Mouse (Mus musculus) forebrain, embryonic 14.5 days (tissue): ENCODE data around the gene Tmem59. TPM values are rescaled to one million over a fixed set of nuclear protein-coding genes. Genes with fewer than 3 reads are reported as not detected.

Source experiments
- ATAC-seq: fragments of 200-750 bp; cut with Nextera tagmentation; 2 replicates; pipeline ENCODE4 v1.8.0; 2017; ENCODE audit warnings: mild to moderate bottlenecking, moderate library complexity
- DNase-seq: peaks from one replicate; pipeline ENCODE4 v3.0.0-alpha.2; 2015; ENCODE audit warnings: low spot score
- H3K27ac ChIP-seq: fragments of 300-500 bp; sonication (generic); 2 replicates; pipeline ENCODE4 v1.5.1; 2014; ENCODE audit warnings: low read depth, mild to moderate bottlenecking, control low read depth, low read length, moderate library complexity
- H3K27me3 ChIP-seq: fragments of 300-500 bp; sonication (generic); replicated peaks from 2 replicates; pipeline ENCODE4 v1.6.1; 2014; ENCODE audit warnings: low read length, control low read depth, mixed read lengths; ENCODE audit not compliant: control insufficient read depth, insufficient read depth
- H3K36me3 ChIP-seq: fragments of 300-500 bp; sonication (generic); 2 replicates; pipeline ENCODE4 v1.6.1; 2014; ENCODE audit warnings: low read length, control low read depth; ENCODE audit not compliant: control insufficient read depth, insufficient read depth
- H3K4me1 ChIP-seq: fragments of 300-500 bp; sonication (generic); 2 replicates; pipeline ENCODE4 v1.6.1; 2014; ENCODE audit warnings: antibody characterized with exemption, low read length, control low read depth; ENCODE audit not compliant: control insufficient read depth, insufficient read depth
- H3K4me2 ChIP-seq: fragments of 300-500 bp; sonication (generic); 2 replicates; pipeline ENCODE4 v1.6.1; 2014; ENCODE audit warnings: mild to moderate bottlenecking, control low read depth, low read length
- H3K4me3 ChIP-seq: fragments of 300-500 bp; sonication (generic); 2 replicates; pipeline ENCODE4 v1.5.1; 2014; ENCODE audit warnings: low read depth, low read length, control low read depth
- H3K9ac ChIP-seq: fragments of 300-500 bp; sonication (generic); 2 replicates; pipeline ENCODE4 v1.6.1; 2014; ENCODE audit warnings: mild to moderate bottlenecking, low read length, control low read depth, moderate library complexity
- H3K9me3 ChIP-seq: fragments of 300-500 bp; sonication (generic); replicated peaks from 2 replicates; pipeline ENCODE4 v1.6.1; 2016; ENCODE audit warnings: low read length, control low read depth, mixed read lengths; ENCODE audit not compliant: control insufficient read depth
- WGBS: fragments of 180-500 bp; shearing (Covaris S2); extraction: QIAGEN DNeasy Blood & Tissue Kit; methylation state at CpG from one replicate; pipeline ENCODE4 v1.1.7; 2014; 5-methylcytosine and 5-hydroxymethylcytosine counted together
- polyA plus RNA-seq: library from polyadenylated mRNA; unstranded; fragments of >200 nt; fragmentation: Nextera tagmentation; extraction: Ambion mirVana; gene quantifications from 2 replicates; pipeline ENCODE4 v1.2.1, GENCODE M21; 2014

The Tmem59 gene
- 385 and 418 TPM in 2 replicates for polyA plus RNA-seq

DNA sequence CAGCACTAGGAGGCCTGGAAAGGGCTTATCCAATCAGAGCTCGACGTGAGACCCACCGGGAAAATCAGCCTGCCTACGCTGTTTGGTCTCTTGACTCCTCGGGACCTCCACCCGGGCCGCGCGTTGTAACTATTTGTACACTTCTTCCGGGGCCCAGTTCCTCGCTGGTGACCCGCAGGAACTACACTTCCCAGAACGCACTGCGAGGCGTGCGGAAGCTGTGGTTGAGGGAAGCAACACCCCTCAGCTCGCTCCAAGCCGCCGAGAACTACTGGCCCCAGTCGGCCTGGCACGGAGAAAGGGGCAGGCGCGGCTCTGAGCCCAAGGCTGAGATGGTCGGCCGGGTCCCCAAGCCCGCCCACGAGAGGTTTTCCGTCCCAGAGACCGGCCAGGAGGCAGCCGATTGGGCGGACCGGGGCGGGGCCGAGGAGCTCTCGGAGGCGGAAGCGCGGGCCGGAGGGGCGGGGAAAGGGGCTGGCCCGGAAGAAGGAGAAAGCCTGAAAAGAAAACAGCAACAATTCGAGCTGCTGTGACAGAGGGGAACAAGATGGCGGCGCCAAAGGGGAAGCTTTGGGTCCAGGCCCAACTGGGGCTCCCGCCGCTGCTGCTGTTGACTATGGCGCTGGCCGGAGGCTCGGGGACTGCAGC lies at the start of gene Tmem59:
TSS of gene Tmem59 (plus strand) at position 218 of the 648 bp plus-strand sequence.
- Histone ChIP-seq H3K4me1 (peaks cover 18% of the 10 kb centered on the region), H3K4me2 (peak within 1 kb of the TSS; percentile 73), H3K9me3 (no peaks in the 10 kb centered on the region), H3K4me3 (peak within 1 kb of the TSS; percentile 91), H3K27me3 (no peaks in the 10 kb centered on the region), H3K9ac (peak within 1 kb of the TSS; percentile 87), H3K36me3 (peaks cover 17% of the 10 kb centered on the region), H3K27ac (peak within 1 kb of the TSS; percentile 95)
- DNase-seq = peak; percentile 96
- WGBS = under 1% methylated on average over 49 of the region's 49 CpGs
- ATAC-seq = peak; percentile 95

DNA sequence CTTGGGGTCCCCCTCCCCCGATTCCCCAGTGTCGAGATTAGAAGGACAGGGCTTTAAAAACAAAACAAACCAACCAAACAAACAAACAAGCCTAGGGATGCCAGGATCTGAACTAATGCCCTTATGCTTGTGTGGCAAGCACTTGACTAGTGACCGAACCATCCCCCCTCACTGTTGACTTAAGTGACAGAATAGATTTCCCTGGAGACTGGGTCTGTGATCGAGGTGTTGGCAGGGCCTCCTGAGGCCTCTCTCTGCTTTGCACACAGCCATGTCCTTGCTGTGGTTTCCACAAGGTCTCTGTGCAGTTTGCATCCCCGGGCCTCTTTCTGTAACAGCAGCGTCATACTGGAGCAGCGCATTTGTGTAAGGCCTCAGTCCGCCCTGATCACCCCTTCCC lies 48.8 kb upstream of the Tmem59 start:
- ATAC-seq (no peak), DNase-seq (no peak)
- H3K4me1 ChIP-seq = peaks cover 16% of the 10 kb centered on the region
- no peak overlapping the region for H3K27ac ChIP-seq
- no peak overlapping the region for H3K4me2 ChIP-seq
- H3K9me3 ChIP-seq = no peaks in the 10 kb centered on the region
- 65% methylated on average over 8 of the region's 8 CpGs for WGBS
- no peaks in the 10 kb centered on the region for H3K36me3 ChIP-seq
- no peak overlapping the region for H3K4me3 ChIP-seq
- H3K9ac ChIP-seq = no peak overlapping the region
- H3K27me3 ChIP-seq = no peaks in the 10 kb centered on the region

DNA sequence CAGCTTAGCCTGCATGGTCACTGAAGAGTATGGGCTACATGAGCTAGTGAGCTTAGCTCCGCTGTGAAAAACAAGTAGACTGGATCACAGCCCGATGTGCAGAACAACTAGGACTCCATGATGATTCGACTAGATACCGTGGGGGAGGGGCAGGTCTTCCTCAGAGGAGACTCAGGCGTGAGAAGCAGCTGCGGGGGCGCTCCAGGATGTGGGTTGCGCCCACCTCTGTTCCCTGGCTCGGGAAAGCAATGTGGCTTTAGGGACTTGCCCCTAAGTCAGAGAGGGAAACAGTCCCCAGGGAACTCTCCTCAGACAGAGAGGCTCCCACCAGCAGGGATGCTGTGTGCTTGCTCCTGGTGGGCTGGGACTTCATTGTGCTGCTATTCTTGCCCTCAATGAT lies 47.7 kb upstream of the Tmem59 start:
- 13% methylated on average over 9 of the region's 9 CpGs for WGBS

DNA sequence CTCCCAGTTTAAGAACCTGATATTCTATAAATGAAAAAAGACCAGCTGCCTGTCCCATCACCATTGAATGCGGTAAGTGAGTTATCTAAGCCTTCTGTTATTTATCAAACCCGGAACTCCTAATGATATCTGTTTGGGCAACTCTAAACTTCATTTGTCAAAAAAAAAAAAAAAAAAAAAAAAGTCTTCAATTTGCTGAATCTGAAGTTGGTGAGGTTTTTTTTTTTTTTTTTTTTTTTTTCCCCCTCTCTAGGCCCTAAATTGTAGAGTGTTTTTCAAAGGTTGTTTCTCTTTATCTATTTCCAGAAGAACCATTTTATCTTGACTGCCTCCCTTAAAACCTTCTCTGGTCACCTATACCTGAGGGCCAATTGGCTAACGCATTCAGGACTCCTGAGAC lies 43.3 kb upstream of the Tmem59 start:
- no peaks in the 10 kb centered on the region for H3K27me3 ChIP-seq
- no peak overlapping the region for H3K4me3 ChIP-seq
- no peak overlapping the region for H3K27ac ChIP-seq
- no peaks in the 10 kb centered on the region for H3K36me3 ChIP-seq
- H3K4me1 ChIP-seq = peaks cover 21% of the 10 kb centered on the region
- no peaks in the 10 kb centered on the region for H3K9me3 ChIP-seq
- no peak for DNase-seq
- ATAC-seq = no peak
- H3K4me2 ChIP-seq = no peak overlapping the region
- 95% methylated on average over 3 of the region's 3 CpGs for WGBS
- H3K9ac ChIP-seq = no peak overlapping the region

More for the DNA sequence above, 47.7 kb upstream of the Tmem59 start:
- H3K4me3 ChIP-seq = no peak overlapping the region
- no peak overlapping the region for H3K4me2 ChIP-seq
- H3K36me3 ChIP-seq = no peaks in the 10 kb centered on the region
- H3K9me3 ChIP-seq = no peaks in the 10 kb centered on the region
- no peaks in the 10 kb centered on the region for H3K27me3 ChIP-seq
- H3K9ac ChIP-seq = 0 out of 2 replicates have a peak overlapping the region, but pooled peaks have one; percentile 5
- no peak for DNase-seq
- ATAC-seq = no peak
- no peak overlapping the region; the same call in 1 of the 2 replicates for H3K27ac ChIP-seq
- H3K4me1 ChIP-seq = peaks cover 16% of the 10 kb centered on the region

DNA sequence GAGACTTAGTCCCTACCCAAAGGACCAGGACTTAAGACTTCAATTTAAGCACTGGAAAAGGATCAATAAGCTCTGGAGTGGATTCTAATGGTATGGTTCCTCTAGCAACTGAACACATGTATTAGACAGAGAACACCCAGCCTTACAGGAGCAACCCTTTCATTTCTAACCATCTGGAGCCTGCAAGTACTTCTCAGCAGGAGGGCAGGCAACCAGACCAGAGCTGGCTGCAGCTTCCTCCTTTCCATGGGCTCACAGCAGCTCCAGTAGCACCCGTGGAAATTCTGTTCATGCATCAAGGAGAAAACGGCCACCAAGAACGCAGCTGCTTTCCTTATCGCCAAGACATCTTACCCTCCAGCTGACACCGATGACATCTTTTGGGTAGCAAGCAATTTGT lies 42.5 kb upstream of the Tmem59 start:
- ATAC-seq (no peak), DNase-seq (no peak)
- Histone ChIP-seq H3K36me3 (no peaks in the 10 kb centered on the region), H3K4me1 (peaks cover 26% of the 10 kb centered on the region), H3K9ac (no peak overlapping the region), H3K4me3 (no peak overlapping the region), H3K4me2 (no peak overlapping the region), H3K9me3 (no peaks in the 10 kb centered on the region), H3K27ac (no peak overlapping the region), H3K27me3 (no peaks in the 10 kb centered on the region)
- WGBS = 81% methylated on average over 5 of the region's 5 CpGs

DNA sequence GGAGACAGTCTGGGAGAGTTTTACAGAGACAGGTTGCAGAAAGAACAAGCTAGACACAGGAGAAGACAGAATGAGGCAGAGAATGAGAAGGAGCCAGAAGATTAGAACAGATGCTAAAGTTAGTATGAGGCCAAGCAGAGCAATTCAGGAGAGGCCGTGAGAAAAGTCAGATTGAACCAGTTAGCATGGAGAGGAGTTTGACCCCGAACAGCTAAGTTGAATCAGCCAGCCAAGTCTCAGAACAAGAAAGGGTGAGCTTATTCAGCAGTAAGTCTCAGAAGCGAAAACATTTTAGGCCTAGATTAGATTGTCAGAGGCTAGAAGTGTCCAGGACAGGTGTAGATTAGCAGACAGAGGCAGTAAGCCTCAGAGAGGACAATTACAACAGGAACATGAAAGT lies 41.7 kb upstream of the Tmem59 start:
- H3K4me3 ChIP-seq = no peak overlapping the region
- peaks cover 25% of the 10 kb centered on the region for H3K4me1 ChIP-seq
- 60% methylated on average over 3 of the region's 3 CpGs for WGBS
- no peaks in the 10 kb centered on the region for H3K36me3 ChIP-seq
- no peak overlapping the region for H3K4me2 ChIP-seq
- H3K9ac ChIP-seq = no peak overlapping the region
- H3K27me3 ChIP-seq = no peaks in the 10 kb centered on the region
- H3K9me3 ChIP-seq = no peaks in the 10 kb centered on the region
- DNase-seq (no peak), ATAC-seq (no peak)
- no peak overlapping the region for H3K27ac ChIP-seq

DNA sequence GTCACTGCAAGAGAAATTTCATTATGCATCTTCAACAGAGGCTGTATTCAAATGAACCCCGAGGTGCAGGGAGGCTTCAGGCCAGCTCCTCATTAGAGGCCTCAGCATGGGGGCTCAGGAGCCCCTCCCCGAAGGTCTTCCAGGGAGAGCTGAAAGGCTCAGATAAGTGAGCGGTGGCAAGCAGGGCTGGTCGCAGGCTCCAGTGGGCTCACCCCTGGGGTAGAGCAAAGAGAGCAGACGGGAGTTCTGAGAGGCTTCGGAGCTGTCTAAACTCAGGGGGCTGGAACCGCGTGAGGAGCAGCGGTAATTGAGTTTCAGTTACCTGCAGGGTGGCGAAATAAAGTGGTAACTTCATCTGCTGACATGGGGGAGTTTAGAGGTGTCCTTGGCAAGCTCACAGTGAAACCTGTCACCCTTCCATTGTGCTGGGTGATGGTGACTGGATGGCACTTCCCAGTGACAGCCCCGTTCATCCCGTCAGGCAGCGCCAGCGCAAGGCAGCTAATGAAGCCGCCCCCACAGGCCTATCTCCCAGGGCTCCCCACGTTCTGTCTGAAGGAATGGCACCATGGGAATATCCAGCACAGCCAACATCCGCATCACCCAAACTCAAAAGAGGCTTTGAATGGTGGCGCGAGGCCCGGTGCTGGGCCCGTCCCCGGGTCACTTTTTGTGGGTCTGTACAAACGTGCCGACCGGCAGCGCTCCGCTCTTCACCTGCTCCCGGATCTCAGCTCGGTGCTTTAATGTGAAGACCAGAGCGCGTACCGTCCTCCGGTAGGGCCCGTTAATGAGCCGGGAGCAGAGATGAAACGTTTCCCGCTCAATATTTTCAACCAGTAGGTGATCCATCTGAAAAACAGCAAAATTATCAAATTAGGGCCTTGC lies 39.0 kb upstream of the Tmem59 start:
- Histone ChIP-seq H3K9ac (peak overlapping the region; percentile 35), H3K27ac (peak overlapping the region; percentile 46; the same call in 1 of the 2 replicates), H3K36me3 (no peaks in the 10 kb centered on the region), H3K27me3 (no peaks in the 10 kb centered on the region), H3K9me3 (no peaks in the 10 kb centered on the region), H3K4me2 (peak overlapping the region; percentile 25), H3K4me1 (peaks cover 25% of the 10 kb centered on the region), H3K4me3 (no peak overlapping the region)
- peak; percentile 66 for DNase-seq
- peak; percentile 62; the same call in 1 of the 2 replicates for ATAC-seq
- WGBS = 11% methylated on average over 37 of the region's 37 CpGs

DNA sequence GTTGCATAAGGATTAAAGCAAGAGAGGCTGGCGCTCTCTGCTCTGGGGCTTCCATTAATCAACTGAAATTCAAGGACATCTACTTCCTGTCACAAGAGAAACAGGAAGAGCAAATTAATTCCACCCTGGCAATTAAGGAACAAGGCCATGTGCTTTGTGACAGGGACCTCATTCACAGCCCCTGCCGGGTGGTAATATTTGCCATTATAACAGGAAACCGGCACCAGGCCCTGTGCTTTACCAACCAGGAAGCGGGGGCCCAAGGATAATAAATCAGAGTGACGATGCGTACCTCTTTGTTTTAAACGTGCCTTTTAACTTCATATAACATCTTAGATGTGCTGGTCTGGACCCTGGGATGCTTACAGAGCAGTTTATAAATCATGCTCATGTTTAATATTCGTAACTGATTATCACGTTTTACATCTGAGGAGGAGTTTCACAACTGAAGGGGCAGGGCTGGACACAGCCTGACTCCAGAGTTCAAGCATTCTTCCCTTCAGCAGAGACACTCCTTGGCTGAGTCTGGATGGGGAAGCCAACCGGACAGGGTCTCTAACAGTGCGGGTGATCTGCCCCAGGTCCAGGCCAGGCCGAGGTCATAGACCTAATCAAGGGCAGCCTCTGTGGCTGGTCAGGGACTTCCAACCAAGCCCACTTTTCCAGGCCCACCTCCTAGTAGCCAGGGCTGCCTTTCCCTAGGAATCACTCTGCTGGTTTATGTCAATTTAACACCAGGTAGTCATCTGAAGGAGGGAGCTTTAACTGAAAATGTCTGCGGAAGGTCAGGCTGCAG lies 38.2 kb upstream of the Tmem59 start:
- no peak for DNase-seq
- no peaks in the 10 kb centered on the region for H3K9me3 ChIP-seq
- peak overlapping the region; percentile 46; the same call in 1 of the 2 replicates for H3K27ac ChIP-seq
- H3K27me3 ChIP-seq = no peaks in the 10 kb centered on the region
- H3K36me3 ChIP-seq = no peaks in the 10 kb centered on the region
- no peak overlapping the region for H3K4me3 ChIP-seq
- WGBS = 42% methylated on average over 13 of the region's 13 CpGs
- H3K9ac ChIP-seq = peak overlapping the region; percentile 30
- H3K4me1 ChIP-seq = peaks cover 27% of the 10 kb centered on the region
- no peak for ATAC-seq
- H3K4me2 ChIP-seq = peak overlapping the region; percentile 25; the same call in 1 of the 2 replicates
